Mouse (Mus musculus) urinary bladder, postnatal 4 days (tissue): Measurements from ENCODE around the gene Trafd1.

Source experiments
- DNase-seq, 2 experiments: peaks; one replicate each; pipeline ENCODE4 v3.0.0; 2021 to 2022; ENCODE audit warnings: low spot score in 2 of 2

The Trafd1 gene

GRCm38 (mm10) chr5:121385461-121386119, at the start of gene Trafd1:
Trafd1 (minus strand) TSS chr5:121385632.
- DNase-seq = peak; percentile 94 to 95

- DNase-seq = no peak
Measured at GRCm38 (mm10) chr5:121428954-121429353, 43.5 kb upstream of the Trafd1 start.

GRCm38 (mm10) chr5:121423297-121423696, 37.9 kb upstream of the Trafd1 start:
- DNase-seq = no peak

- no peak for DNase-seq
Measured at GRCm38 (mm10) chr5:121422787-121423186, 37.4 kb upstream of the Trafd1 start.

GRCm38 (mm10) chr5:121420721-121421120, 35.3 kb upstream of the Trafd1 start:
- DNase-seq = no peak

- DNase-seq = no peak
Measured at GRCm38 (mm10) chr5:121410975-121411374, 25.5 kb upstream of the Trafd1 start.

- no peak for DNase-seq
Measured at GRCm38 (mm10) chr5:121407856-121408255, 22.4 kb upstream of the Trafd1 start.

- DNase-seq = no peak
Measured at GRCm38 (mm10) chr5:121400849-121401248, 15.4 kb upstream of the Trafd1 start.

GRCm38 (mm10) chr5:121400064-121400463, 14.6 kb upstream of the Trafd1 start:
- no peak for DNase-seq

GRCm38 (mm10) chr5:121399540-121399939, 14.1 kb upstream of the Trafd1 start:
- no peak for DNase-seq

- DNase-seq = no peak
Measured at GRCm38 (mm10) chr5:121398965-121399462, 13.6 kb upstream of the Trafd1 start.

GRCm38 (mm10) chr5:121398146-121398964, 12.9 kb upstream of the Trafd1 start:
- DNase-seq = peak in 1 of 2 experiments; percentile 63

- peak; percentile 94 to 97 for DNase-seq
Measured at GRCm38 (mm10) chr5:121397187-121398145, 12.0 kb upstream of the Trafd1 start, which contains the start of gene Naa25. Naa25 (plus strand) TSS chr5:121397936.

- DNase-seq = no peak
Measured at GRCm38 (mm10) chr5:121395621-121396020, 10.2 kb upstream of the Trafd1 start.

GRCm38 (mm10) chr5:121393402-121393801, 8.0 kb upstream of the Trafd1 start:
- no peak for DNase-seq

- no peak for DNase-seq
Measured at GRCm38 (mm10) chr5:121392667-121393380, 7.4 kb upstream of the Trafd1 start.

- DNase-seq = no peak
Measured at GRCm38 (mm10) chr5:121389691-121390090, 4.3 kb upstream of the Trafd1 start.

GRCm38 (mm10) chr5:121389106-121389505, 3.7 kb upstream of the Trafd1 start:
- DNase-seq = no peak

- DNase-seq = peak in 1 of 2 experiments; percentile 42
Measured at GRCm38 (mm10) chr5:121387126-121387525, 1.7 kb upstream of the Trafd1 start.

- DNase-seq = no peak
Measured at GRCm38 (mm10) chr5:121386120-121386909, 883 bp upstream of the Trafd1 start.
